Mouse (Mus musculus): ENCODE measurements around the gene Dpy19l3.

Dpy19l3 gene

GRCm38 (mm10) chr7:35754033-35754885, at the start of gene Dpy19l3:
Gene Dpy19l3, minus strand, starts transcription at chr7:35754454.
- peak; percentile 90 for DNase-seq

GRCm38 (mm10) chr7:35802906-35803595, 48.8 kb upstream of the Dpy19l3 start, which contains the start of gene Zfp507:
Gene Zfp507, minus strand, starts transcription at chr7:35803003.
- peak; percentile 90 for DNase-seq

DNA sequence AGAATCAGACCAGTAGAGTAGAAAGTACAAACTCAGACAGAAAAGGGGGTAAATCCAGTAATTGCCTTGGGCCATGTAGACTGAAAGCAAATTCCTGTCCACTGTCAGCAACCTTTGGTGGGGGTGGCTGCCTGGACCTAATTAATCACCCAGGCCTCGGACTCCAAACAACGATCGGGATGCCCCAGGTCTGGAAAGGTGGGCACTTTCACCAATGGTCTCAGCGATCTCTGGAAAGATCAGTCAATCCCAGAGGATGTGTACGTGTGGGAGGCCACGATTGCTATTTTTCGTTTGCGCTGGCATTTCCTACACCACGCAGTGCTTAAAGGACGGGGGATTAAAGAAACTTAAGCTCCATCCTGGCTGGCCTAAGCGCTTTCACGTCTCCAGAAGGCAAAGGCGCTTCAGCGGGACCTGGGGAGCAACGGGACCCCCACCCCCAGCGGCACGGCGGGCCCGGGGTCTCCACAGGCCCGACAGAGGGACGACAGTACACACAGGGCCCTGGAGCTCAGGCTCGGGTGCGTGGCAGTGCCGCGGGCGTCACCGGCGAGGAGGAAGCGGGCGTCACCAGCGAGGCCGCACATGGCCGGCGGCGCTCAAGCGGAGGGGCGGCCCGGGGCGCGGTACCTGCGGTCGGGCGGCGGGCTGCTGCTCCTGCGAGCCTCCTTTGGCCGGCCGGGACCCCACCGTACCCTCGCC, 48.1 kb upstream of the Dpy19l3 start:
- peak; percentile 22 for DNase-seq

DNA sequence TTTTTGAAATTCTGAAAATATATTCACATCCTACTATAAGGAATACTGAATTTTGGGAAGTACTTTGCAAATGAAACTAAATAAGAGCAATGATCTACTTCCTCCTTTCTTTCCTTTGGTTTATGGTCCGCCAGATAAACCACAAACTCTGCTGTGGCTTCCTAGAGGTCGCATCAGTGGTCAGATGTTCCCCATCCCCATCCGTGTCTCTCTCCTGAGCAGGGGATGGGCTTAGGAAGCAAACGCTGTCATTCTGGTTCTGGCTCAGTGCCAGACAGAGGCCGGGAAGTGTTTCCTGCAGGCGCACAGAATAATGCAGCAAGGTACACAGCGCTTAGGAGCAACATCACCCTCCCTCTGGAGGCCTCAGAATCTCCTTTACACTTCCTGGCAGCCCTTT, 41.9 kb upstream of the Dpy19l3 start:
- peak; percentile 36 for DNase-seq

DNA sequence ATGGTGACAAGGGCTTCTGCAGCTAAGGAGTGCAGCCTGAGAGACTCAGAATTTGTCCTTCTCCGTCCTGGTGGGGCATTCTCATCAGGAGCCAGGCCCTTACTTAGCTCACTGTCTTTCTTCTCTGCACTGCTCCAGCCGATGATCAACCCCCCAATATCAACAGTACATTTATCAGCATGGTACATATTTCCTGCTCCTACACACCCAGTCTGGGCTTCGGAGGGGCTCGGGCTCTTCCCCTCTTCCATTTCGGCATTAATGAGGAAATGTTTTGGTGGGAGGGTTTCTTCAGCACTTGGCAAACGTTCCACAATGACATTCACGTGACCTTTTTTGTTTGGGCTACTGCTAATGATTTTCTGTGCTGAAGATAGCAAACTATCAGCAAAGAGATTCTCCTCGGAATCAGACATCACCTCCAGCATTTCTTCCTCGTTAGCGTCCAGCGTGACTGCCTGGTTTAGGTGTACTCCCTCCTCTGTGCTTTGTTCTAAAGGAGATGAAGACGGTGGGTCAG, 40.0 kb upstream of the Dpy19l3 start:
- DNase-seq = no peak

GRCm38 (mm10) chr7:35792150-35792848, 38.0 kb upstream of the Dpy19l3 start:
- no peak for DNase-seq

- no peak for DNase-seq
Observed at GRCm38 (mm10) chr7:35790926-35791325, 36.7 kb upstream of the Dpy19l3 start.

GRCm38 (mm10) chr7:35790201-35790600, 35.9 kb upstream of the Dpy19l3 start:
- no peak for DNase-seq

GRCm38 (mm10) chr7:35785579-35785978, 31.3 kb upstream of the Dpy19l3 start:
- DNase-seq = no peak

DNA sequence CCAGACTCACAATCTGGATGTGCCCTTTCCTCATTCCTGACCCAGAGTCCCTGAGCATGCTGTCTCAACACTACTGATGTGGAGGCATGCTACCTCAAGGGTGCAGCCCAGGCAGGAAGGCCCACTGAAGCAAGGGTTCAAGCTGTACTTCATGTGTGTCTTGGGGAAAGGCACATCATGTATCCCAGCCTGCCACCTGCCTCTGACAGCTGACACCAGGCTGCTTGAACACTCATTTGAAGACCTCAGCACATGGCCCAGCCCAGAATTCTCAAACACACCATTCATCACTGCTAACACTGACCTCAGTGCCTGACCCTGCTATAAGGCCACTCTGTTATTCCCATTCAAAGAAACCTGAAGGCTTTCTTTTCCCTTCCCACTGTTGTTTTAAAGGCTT, 28.0 kb upstream of the Dpy19l3 start:
- DNase-seq = no peak

DNA sequence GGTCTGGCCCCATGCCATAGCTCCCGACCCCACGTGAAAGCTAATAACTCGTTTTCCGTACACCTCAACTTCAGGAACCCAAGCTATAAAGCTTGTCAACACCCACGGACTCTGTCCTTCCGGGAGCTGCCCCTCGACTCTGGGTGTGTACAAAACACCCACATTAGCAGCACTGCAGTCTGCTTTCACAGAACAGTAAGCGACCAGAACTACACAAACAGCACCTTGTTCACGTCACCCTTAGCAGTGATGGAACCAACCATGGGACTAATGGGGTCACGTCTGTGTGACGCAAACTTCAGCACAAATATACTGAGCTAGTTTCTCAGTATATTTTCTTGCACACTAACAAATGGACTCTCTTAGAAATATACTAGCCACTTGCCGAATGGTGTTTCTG, 19.9 kb upstream of the Dpy19l3 start:
- no peak for DNase-seq

DNA sequence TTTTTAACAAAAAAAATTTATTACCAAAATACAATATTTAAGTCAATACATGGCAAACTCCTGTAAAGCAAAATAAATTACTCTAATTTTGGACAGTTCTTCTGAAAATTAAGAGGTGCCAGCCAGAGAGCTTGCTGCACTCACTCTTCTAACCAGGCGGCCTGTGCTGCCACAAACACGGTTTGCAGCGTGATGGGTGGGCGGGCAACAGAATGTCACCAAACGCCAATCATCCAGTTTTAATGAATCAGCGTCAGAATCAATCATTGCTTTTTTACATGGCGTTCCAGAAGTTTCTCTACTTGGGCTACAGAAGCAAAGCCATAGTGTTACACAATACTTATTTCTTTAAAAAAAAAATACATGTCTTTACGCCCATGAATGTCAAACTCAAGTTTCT, 18.1 kb upstream of the Dpy19l3 start:
- no peak for DNase-seq

GRCm38 (mm10) chr7:35771106-35771505, 16.9 kb upstream of the Dpy19l3 start:
- no peak for DNase-seq

DNA sequence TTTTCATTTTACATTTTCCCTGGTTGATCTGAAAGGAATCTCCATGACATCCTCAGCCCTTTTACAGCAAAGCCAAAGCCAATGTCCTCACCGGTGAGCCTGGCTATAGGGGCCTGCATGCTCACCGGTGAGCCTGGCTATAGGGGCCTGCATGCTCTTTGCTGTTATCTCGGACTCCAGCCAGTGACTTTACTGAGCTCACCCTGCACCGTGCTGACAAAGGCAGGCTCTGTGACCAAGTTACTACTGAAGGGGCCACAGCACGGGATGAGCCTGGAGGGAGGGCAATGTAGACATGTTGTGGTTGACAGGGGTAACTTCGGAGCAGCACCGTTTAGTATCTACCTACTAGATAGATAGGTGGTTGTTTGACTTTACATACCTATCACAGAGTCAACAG, 15.9 kb upstream of the Dpy19l3 start:
- peak; percentile 22 for DNase-seq

DNA sequence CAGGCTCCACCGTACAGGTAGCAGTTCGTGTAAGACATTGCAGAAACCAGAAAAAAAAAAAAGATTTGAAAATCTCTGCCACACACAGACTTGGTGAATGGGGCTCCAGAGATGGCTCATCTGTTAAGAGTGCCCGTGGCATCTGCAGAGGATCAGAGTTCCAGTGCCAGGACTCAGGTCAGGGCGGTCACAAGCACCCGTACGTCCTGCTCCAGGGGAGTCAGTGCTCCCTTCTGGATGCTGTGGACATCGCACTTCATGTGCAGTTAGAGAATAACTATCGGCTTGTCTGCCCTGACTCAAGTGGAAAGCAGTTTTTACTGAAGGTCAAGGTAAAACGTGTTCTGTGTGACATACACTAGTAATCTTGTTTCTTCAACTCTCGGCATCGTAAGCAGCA, 10.2 kb upstream of the Dpy19l3 start:
- no peak for DNase-seq

GRCm38 (mm10) chr7:35761801-35762200, 7.5 kb upstream of the Dpy19l3 start:
- DNase-seq = no peak

DNA sequence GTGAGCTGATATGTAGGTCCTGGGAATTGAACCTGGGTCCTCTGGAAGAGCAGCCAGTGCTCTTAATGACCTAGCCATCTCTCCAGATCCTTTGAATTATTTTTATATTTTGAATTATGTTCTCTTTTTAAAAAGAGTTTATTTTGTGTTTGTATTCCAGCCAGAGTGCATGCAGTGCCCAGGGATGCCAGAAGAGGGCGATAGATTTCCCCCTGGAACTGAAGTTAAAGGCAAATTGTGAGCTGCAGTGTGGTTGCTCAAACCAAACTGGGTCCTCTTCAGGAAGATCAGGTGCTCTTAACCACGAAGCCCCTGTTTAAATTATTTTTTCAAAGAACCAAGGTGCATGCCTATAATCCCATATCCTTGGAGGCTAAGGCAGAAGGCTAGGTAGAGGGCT, 5.3 kb upstream of the Dpy19l3 start:
- peak; percentile 36 for DNase-seq

GRCm38 (mm10) chr7:35756510-35757440, 2.5 kb upstream of the Dpy19l3 start:
- DNase-seq = peak; percentile 28

GRCm38 (mm10) chr7:35754886-35755168, 573 bp upstream of the Dpy19l3 start:
- DNase-seq = no peak

- no peak for DNase-seq
Observed at GRCm38 (mm10) chr7:35753319-35754032, 778 bp downstream of the Dpy19l3 start.

GRCm38 (mm10) chr7:35750873-35751272, 3.4 kb downstream of the Dpy19l3 start:
- no peak for DNase-seq

All from liver (tissue).